Comparison of ENCODE assay signal across 16 mouse cellular contexts in genomic region chr8:75000431-75000830, GRCm38 (mm10).
"Had no signal": no experiment of that assay in that cellular context is flagged by ENCODE, and none has a peak within 500 bp of the region (broad histone marks: within the 10 kb centered on the region; RNA-seq: fewer than 3 reads in every experiment).

No protein-coding gene starts in this region.

- ATAC-seq: forebrain, postnatal 0 days; hindbrain, embryonic 16.5 days; inflammation-experienced regulatory T-cells, adult 6 months; intestine, embryonic 15.5 days; intestine, postnatal 0 days had no signal

- DNase-seq: forebrain, postnatal 0 days; gastrocnemius, postnatal 14 days; gastrocnemius, postnatal 36 days; heart, adult 2 months; heart, postnatal 10 days; heart, postnatal 4 days; kidney, adult 18-20 months; kidney, adult 8-10 months; kidney, postnatal 10 days; kidney, postnatal 25 days; kidney, postnatal 4 days; liver had no signal
